Mouse (Mus musculus) kidney, postnatal 0 days (tissue): ENCODE measurements at regions not wholly inside any gene's neighbourhood (a gene's known extent, or its start where the extent isn't known, plus 50 kb on each side); places are given as distances from the start of the nearest gene placed in this dataset.

ENCODE experiments used
- ATAC-seq: fragments of 200-750 bp; cut with Nextera tagmentation; replicated peaks from 2 replicates; pipeline ENCODE4 v1.8.0; 2017; ENCODE audit warnings: low read depth, moderate number of reproducible peaks, moderate TSS enrichment, moderate library complexity; ENCODE audit not compliant: low FRiP score
- DNase-seq: peaks from one replicate; pipeline ENCODE4 v3.0.0-alpha.2; 2016; ENCODE audit warnings: low spot score
- H3K27ac ChIP-seq: fragments of 300-500 bp; sonication (generic); 2 replicates; pipeline ENCODE4 v1.5.1; 2014; ENCODE audit warnings: mild to moderate bottlenecking
- H3K27me3 ChIP-seq: fragments of 300-500 bp; sonication (generic); 2 replicates; pipeline ENCODE4 v1.6.1; 2014; ENCODE audit warnings: low read length, mixed read lengths; ENCODE audit not compliant: insufficient read depth
- H3K36me3 ChIP-seq: fragments of 300-500 bp; sonication (generic); 2 replicates; pipeline ENCODE4 v1.6.1; 2014; ENCODE audit warnings: low read length, mixed read lengths; ENCODE audit not compliant: insufficient read depth
- H3K4me1 ChIP-seq: fragments of 300-500 bp; sonication (generic); replicated peaks from 2 replicates; pipeline ENCODE4 v1.6.1; 2014; ENCODE audit warnings: antibody characterized with exemption, low read length, mixed read lengths; ENCODE audit not compliant: insufficient read depth
- H3K4me2 ChIP-seq: fragments of 300-500 bp; sonication (generic); 2 replicates; pipeline ENCODE4 v1.6.1; 2014; ENCODE audit warnings: mild to moderate bottlenecking, low read length, moderate library complexity, mixed read lengths
- H3K4me3 ChIP-seq: fragments of 300-500 bp; sonication (generic); replicated peaks from 2 replicates; pipeline ENCODE4 v1.5.1; 2014; ENCODE audit warnings: low read depth, low read length
- H3K9ac ChIP-seq: fragments of 300-500 bp; sonication (generic); 2 replicates; pipeline ENCODE4 v1.6.1; 2014; ENCODE audit warnings: low read depth, low read length
- H3K9me3 ChIP-seq: fragments of 300-500 bp; sonication (generic); replicated peaks from 2 replicates; pipeline ENCODE4 v1.6.1; 2016; ENCODE audit warnings: low read length, inconsistent platforms, mixed read lengths
- CTCF ChIP-seq: IDR thresholded peaks from 2 replicates; pipeline ENCODE4 v1.5.1; 2016; ENCODE audit warnings: antibody characterized with exemption, low read depth, mild to moderate bottlenecking, moderate library complexity
- WGBS: fragments of 180-500 bp; shearing (Covaris S2); extraction: QIAGEN DNeasy Blood & Tissue Kit; methylation state at CpG from one replicate; pipeline ENCODE4 v1.1.7; 2014; 5-methylcytosine and 5-hydroxymethylcytosine counted together

DNA sequence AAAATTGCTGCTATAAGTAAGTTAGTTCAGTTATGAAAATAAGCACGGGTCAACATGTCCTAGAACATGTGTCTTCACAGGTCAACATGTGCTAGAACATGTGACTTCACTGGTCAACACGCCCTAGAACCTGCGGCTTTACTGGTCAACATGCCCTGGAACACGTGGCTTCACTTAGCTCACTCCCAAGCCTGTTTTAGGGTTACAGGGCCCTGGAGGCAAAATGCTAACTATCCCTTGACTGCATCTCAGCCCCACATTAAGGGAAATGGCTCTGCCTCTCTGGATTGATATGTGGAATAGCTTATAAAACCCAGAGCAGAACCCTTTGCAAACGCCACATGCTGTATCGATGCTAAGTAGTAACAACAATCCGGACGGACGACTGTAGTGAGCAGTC, 67.8 kb downstream of the Nkx6-1 start:
- no peak for ATAC-seq
- Histone ChIP-seq H3K4me2 (no peak overlapping the region), H3K9me3 (no peaks in the 10 kb centered on the region), H3K4me3 (no peak overlapping the region), H3K36me3 (no peaks in the 10 kb centered on the region), H3K27me3 (no peaks in the 10 kb centered on the region), H3K27ac (no peak overlapping the region), H3K9ac (no peak overlapping the region), H3K4me1 (no peaks in the 10 kb centered on the region)
- no peak for TF ChIP-seq CTCF
- DNase-seq: no peak
- WGBS: 87% methylated on average over 9 of the region's 9 CpGs

DNA sequence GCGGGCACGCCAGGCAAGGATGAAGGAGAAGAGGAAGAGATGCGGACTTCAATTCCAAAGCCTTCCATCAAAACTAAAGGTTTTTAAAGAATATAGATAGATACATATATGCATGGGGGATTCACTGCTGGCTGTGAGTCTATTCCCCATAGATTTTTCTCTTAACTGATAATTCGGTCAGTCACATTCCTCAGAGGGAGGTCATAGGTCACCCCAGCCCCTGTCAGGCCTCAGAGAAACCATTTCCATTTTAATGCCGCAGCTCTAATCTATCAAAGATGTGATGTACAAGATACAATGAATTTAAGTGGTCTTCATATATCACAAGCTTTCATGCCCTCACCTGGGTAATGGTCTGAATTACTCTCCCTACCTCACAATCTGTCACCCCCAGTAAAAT, 73.6 kb downstream of the Nkx6-1 start:
- ATAC-seq: no peak
- H3K9ac ChIP-seq: no peak overlapping the region
- TF ChIP-seq CTCF: no peak
- H3K27me3 ChIP-seq: no peaks in the 10 kb centered on the region
- H3K4me2 ChIP-seq: no peak overlapping the region
- H3K9me3 ChIP-seq: no peaks in the 10 kb centered on the region
- no peak overlapping the region for H3K27ac ChIP-seq
- DNase-seq: no peak
- H3K4me3 ChIP-seq: no peak overlapping the region
- H3K36me3 ChIP-seq: no peaks in the 10 kb centered on the region
- WGBS: 78% methylated on average over 5 of the region's 5 CpGs
- no peaks in the 10 kb centered on the region for H3K4me1 ChIP-seq

GRCm38 (mm10) chr5:101590341-101591124, 74.3 kb downstream of the Nkx6-1 start:
- H3K36me3 ChIP-seq: no peaks in the 10 kb centered on the region
- H3K27ac ChIP-seq: no peak overlapping the region
- no peak for ATAC-seq
- H3K27me3 ChIP-seq: no peaks in the 10 kb centered on the region
- DNase-seq: no peak
- H3K4me3 ChIP-seq: no peak overlapping the region
- H3K9me3 ChIP-seq: no peaks in the 10 kb centered on the region
- TF ChIP-seq CTCF: no peak
- H3K4me2 ChIP-seq: no peak overlapping the region
- H3K4me1 ChIP-seq: no peaks in the 10 kb centered on the region
- no peak overlapping the region for H3K9ac ChIP-seq
- WGBS: 56% methylated on average over 13 of the region's 13 CpGs

GRCm38 (mm10) chr5:101572966-101573365, 91.8 kb downstream of the Nkx6-1 start:
- WGBS: 70% methylated on average over 15 of the region's 15 CpGs
- Histone ChIP-seq H3K4me1 (no peaks in the 10 kb centered on the region), H3K36me3 (no peaks in the 10 kb centered on the region)

DNA sequence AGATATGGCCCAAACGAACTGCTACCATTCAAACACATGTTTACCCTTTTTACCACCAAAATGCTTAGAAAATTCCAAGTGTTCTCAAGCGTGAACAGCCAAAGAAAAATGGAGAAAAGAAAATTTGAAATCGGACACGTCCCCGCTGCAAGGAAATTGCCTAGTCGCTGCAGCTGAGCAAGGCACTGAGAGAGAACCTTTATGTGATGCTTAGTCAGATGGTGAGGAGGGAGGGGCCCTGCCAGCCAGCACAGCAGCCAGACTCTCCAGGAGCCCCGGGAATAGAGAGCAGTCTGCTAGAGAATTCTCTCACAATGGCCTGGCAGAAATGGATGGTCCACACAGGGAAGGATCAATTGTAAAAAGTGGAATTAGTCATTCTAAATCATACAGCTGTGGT, 99.0 kb downstream of the Nkx6-1 start:
- no peak overlapping the region for H3K27ac ChIP-seq
- peak; percentile 5 for DNase-seq
- H3K4me1 ChIP-seq: no peaks in the 10 kb centered on the region
- TF ChIP-seq CTCF: no peak
- WGBS: 47% methylated on average over 7 of the region's 7 CpGs
- no peak overlapping the region for H3K9ac ChIP-seq
- H3K27me3 ChIP-seq: no peaks in the 10 kb centered on the region
- H3K4me2 ChIP-seq: no peak overlapping the region
- H3K9me3 ChIP-seq: no peaks in the 10 kb centered on the region
- ATAC-seq: no peak
- no peaks in the 10 kb centered on the region for H3K36me3 ChIP-seq
- no peak overlapping the region for H3K4me3 ChIP-seq

More at GRCm38 (mm10) chr5:101572966-101573365, 91.8 kb downstream of the Nkx6-1 start:
- DNase-seq: no peak
- H3K9ac ChIP-seq: no peak overlapping the region
- no peak overlapping the region for H3K27ac ChIP-seq
- no peak for ATAC-seq
- H3K9me3 ChIP-seq: no peaks in the 10 kb centered on the region
- H3K27me3 ChIP-seq: no peaks in the 10 kb centered on the region
- H3K4me3 ChIP-seq: no peak overlapping the region
- TF ChIP-seq CTCF: no peak
- no peak overlapping the region for H3K4me2 ChIP-seq

DNA sequence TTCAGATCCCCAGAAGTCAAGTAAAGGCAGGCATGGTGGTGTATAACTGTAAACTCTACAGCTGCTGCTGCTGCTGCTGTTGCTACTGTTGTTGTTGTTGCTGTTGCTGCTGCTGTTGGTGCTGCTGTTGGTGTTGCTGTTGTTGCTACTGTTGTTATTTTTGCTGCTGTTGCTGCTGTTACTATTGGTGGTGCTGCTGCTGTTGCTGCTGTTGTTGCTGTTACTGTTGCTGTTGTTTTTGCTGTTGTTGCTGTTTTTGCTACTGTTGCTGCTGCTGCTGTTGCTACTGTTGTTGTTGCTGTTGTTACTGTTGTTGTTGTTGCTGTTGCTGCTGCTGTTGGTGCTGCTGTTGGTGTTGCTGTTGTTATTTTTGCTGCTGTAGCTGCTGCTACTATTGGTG, 104.4 kb downstream of the Nkx6-1 start:
- DNase-seq (no peak), ATAC-seq (no peak)
- H3K4me3 ChIP-seq: no peak overlapping the region
- TF ChIP-seq CTCF: no peak
- no peaks in the 10 kb centered on the region for H3K36me3 ChIP-seq
- no peak overlapping the region for H3K27ac ChIP-seq
- no peaks in the 10 kb centered on the region for H3K9me3 ChIP-seq
- no peak overlapping the region for H3K9ac ChIP-seq
- no peaks in the 10 kb centered on the region for H3K4me1 ChIP-seq
- H3K27me3 ChIP-seq: no peaks in the 10 kb centered on the region
- no peak overlapping the region for H3K4me2 ChIP-seq
